Mouse (Mus musculus): ENCODE measurements at regions not wholly inside any gene's neighbourhood (a gene's known extent, or its start where the extent isn't known, plus 50 kb on each side); places are given as distances from the start of the nearest gene placed in this dataset.

- no peak for DNase-seq (ENCODE audit: low spot score)
These were observed 91.3 kb downstream of the Tomm20 start for GRCm38 (mm10) chr8:126854121-126855055.

- no peak for DNase-seq (ENCODE audit: low spot score)
These were observed 92.8 kb downstream of the Tomm20 start for GRCm38 (mm10) chr8:126852663-126853390.

GRCm38 (mm10) chr8:126852184-126852583 is 93.5 kb downstream of the Tomm20 start:
- DNase-seq (ENCODE audit: low spot score): no peak

GRCm38 (mm10) chr8:126851780-126852179 is 93.9 kb downstream of the Tomm20 start:
- DNase-seq (ENCODE audit: low spot score): no peak

GRCm38 (mm10) chr8:126850189-126850535 is 95.5 kb downstream of the Tomm20 start:
- DNase-seq (ENCODE audit: low spot score): no peak

- DNase-seq (ENCODE audit: low spot score): no peak
These were observed 96.0 kb downstream of the Tomm20 start for GRCm38 (mm10) chr8:126849411-126850188.

- no peak for DNase-seq (ENCODE audit: low spot score)
These were observed 97.1 kb downstream of the Tomm20 start for GRCm38 (mm10) chr8:126848369-126849105.

- DNase-seq (ENCODE audit: low spot score): peak; percentile 30
These were observed 97.8 kb downstream of the Tomm20 start for GRCm38 (mm10) chr8:126847664-126848353.

GRCm38 (mm10) chr8:126846188-126846565 is 99.5 kb downstream of the Tomm20 start:
- no peak for DNase-seq (ENCODE audit: low spot score)

- DNase-seq (ENCODE audit: low spot score): no peak
These were observed 100.0 kb downstream of the Tomm20 start for GRCm38 (mm10) chr8:126845530-126846187.

GRCm38 (mm10) chr8:126844627-126845026 is 101.0 kb downstream of the Tomm20 start:
- no peak for DNase-seq (ENCODE audit: low spot score)

GRCm38 (mm10) chr8:126841187-126841586 is 104.5 kb downstream of the Tomm20 start:
- no peak for DNase-seq (ENCODE audit: low spot score)

GRCm38 (mm10) chr8:126839712-126840355 is 105.8 kb downstream of the Tomm20 start:
- no peak for DNase-seq (ENCODE audit: low spot score)

- no peak for DNase-seq (ENCODE audit: low spot score)
These were observed 106.5 kb downstream of the Tomm20 start for GRCm38 (mm10) chr8:126839039-126839711.

GRCm38 (mm10) chr8:126838228-126838627 is 107.4 kb downstream of the Tomm20 start:
- DNase-seq (ENCODE audit: low spot score): no peak

- DNase-seq (ENCODE audit: low spot score): no peak
These were observed 108.2 kb downstream of the Tomm20 start for GRCm38 (mm10) chr8:126837318-126838025.

GRCm38 (mm10) chr8:126835554-126835953 is 110.1 kb downstream of the Tomm20 start:
- no peak for DNase-seq (ENCODE audit: low spot score)
